Mouse (Mus musculus): ENCODE results near the gene Mcat. TPM values are rescaled to one million over a fixed set of nuclear protein-coding genes. Genes with fewer than 3 reads are reported as not detected.

Gene Mcat
- polyA plus RNA-seq, 1 experiment from 2014 or later: 24.9 TPM

DNA sequence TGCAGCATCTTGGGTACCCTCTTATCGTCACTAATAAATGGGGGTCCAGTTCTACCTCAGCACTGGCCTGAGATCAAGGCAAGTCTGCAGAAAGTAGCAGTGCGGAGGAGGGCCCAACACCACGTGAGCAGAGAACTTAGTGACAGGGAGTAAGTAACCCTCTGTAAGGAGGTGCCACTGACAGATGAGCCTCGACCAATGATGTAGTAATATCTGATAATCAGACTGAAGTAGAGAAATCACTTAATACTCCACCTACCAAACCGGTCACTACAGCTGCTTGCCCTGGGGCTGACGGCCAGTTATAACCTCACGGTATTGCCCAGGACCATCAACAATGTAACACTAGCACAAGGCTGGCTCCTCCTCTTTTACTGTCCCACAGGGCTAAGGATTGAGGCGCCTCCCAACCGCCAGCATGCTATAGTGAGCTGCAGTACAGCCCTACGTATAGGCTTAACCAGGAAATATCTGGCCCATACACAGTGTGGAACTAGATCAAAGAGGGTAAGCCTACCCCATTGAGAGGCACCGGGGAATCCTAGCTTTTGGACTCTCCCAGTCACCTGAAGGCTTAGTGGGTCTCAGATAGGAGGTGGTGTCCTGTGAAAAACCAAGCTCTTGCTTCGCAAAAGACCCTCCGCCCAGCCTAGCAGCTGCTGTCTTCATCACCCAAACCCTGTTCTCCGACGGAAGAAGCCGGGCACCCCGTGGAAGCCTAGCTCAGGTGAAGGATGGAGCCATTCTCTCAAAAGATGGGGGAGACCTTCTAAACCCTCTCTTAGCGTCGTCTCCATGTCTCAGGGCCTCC lies 30.3 kb upstream of the Mcat start:
- H3K27ac ChIP-seq (replicated peaks): peak overlapping the region; percentile 78
- ATAC-seq (ENCODE audit: low FRiP score, low TSS enrichment) (peak; percentile 76), DNase-seq (ENCODE audit: low spot score) (peak; percentile 63)
- H3K9ac ChIP-seq (ENCODE audit: low read length): peak overlapping the region; percentile 72
- peaks cover 6% of the 10 kb centered on the region; the same call in 1 of the 2 replicates for H3K4me1 ChIP-seq (replicated peaks; ENCODE audit: control insufficient read depth, insufficient read depth)
- H3K4me2 ChIP-seq (replicated peaks; ENCODE audit: low read depth): peak overlapping the region; percentile 84
- 8% methylated on average over 19 of the region's 19 CpGs for WGBS
- H3K4me3 ChIP-seq (ENCODE audit: low read depth, low read length): peak overlapping the region; percentile 58
- H3K9me3 ChIP-seq (ENCODE audit: control insufficient read depth, low read length): no peaks in the 10 kb centered on the region
- TF ChIP-seq EP300 (optimal IDR thresholded peaks at IDR 0.05) (no peak), CTCF (IDR thresholded peaks at IDR 0.05; ENCODE audit: low read depth) (no peak)
- no peaks in the 10 kb centered on the region for H3K27me3 ChIP-seq (ENCODE audit: control insufficient read depth, insufficient read depth, low read length)
- H3K36me3 ChIP-seq (ENCODE audit: control insufficient read depth, insufficient read depth, low read length): no peaks in the 10 kb centered on the region

DNA sequence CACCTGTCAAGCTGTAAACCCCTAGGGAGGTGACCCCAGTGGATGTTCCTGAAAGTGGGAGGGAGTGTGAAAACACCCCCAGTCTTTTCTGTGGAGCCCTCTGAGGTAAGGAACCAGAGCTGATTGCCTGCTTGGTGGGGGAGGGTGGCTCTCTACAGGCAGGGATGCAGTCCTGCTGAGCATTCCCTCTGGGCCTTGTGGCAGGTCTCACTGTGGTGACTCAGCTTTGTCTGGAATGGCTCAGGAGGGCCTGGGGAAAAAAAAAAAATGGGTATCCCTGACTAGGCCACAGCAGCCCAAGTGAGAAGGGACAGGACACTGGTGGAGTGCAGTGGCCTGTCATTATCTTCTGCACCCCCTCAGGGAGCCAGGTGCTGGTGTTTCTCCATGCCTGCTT lies 29.6 kb upstream of the Mcat start:
- Histone ChIP-seq H3K9ac (ENCODE audit: low read length) (peak overlapping the region; percentile 43; the same call in 1 of the 2 replicates), H3K4me2 (replicated peaks; ENCODE audit: low read depth) (peak overlapping the region; percentile 84), H3K27ac (replicated peaks) (peak overlapping the region; percentile 78), H3K36me3 (ENCODE audit: control insufficient read depth, insufficient read depth, low read length) (no peaks in the 10 kb centered on the region), H3K27me3 (ENCODE audit: control insufficient read depth, insufficient read depth, low read length) (no peaks in the 10 kb centered on the region), H3K9me3 (ENCODE audit: control insufficient read depth, low read length) (no peaks in the 10 kb centered on the region), H3K4me1 (replicated peaks; ENCODE audit: control insufficient read depth, insufficient read depth) (peaks cover 6% of the 10 kb centered on the region; the same call in 1 of the 2 replicates), H3K4me3 (ENCODE audit: low read depth, low read length) (no peak overlapping the region)
- ATAC-seq (ENCODE audit: low FRiP score, low TSS enrichment): peak; percentile 44; the same call in 1 of the 2 replicates
- peak; percentile 55 for DNase-seq (ENCODE audit: low spot score)
- TF ChIP-seq EP300 (optimal IDR thresholded peaks at IDR 0.05): no peak
- TF ChIP-seq CTCF (IDR thresholded peaks at IDR 0.05; ENCODE audit: low read depth): no peak

GRCm38 (mm10) chr15:83592260-83593188 lies 28.9 kb upstream of the Mcat start:
- Histone ChIP-seq H3K27ac (replicated peaks) (peak overlapping the region; percentile 78), H3K9ac (ENCODE audit: low read length) (peak overlapping the region; percentile 43; the same call in 1 of the 2 replicates), H3K4me2 (replicated peaks; ENCODE audit: low read depth) (peak overlapping the region; percentile 84), H3K36me3 (ENCODE audit: control insufficient read depth, insufficient read depth, low read length) (no peaks in the 10 kb centered on the region), H3K4me1 (replicated peaks; ENCODE audit: control insufficient read depth, insufficient read depth) (peaks cover 6% of the 10 kb centered on the region; the same call in 1 of the 2 replicates), H3K9me3 (ENCODE audit: control insufficient read depth, low read length) (no peaks in the 10 kb centered on the region), H3K27me3 (ENCODE audit: control insufficient read depth, insufficient read depth, low read length) (no peaks in the 10 kb centered on the region), H3K4me3 (ENCODE audit: low read depth, low read length) (no peak overlapping the region)
- 66% methylated on average over 8 of the region's 8 CpGs for WGBS
- DNase-seq (ENCODE audit: low spot score): peak; percentile 53
- no peak for TF ChIP-seq EP300 (optimal IDR thresholded peaks at IDR 0.05)
- no peak for TF ChIP-seq CTCF (IDR thresholded peaks at IDR 0.05; ENCODE audit: low read depth)
- ATAC-seq (ENCODE audit: low FRiP score, low TSS enrichment): peak; percentile 53

DNA sequence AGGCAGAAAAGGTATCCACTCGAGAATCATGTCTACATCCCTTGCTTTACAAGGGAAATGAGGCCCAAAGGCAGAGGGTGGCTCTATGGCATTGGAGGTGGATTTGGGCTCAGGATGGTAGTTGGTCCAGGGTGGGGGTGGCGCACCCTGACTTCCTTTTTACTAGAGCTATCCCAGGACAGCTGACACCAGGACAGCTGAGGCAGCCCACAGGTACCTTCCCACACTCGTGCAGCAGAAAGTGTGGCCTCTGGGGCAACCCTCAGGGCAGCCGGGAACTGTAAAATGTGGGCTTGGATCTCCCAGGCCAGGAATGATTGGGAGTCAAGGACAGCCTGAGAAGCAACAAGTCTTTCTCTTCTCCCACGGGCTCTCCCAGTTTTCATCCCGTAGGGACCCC lies 28.2 kb upstream of the Mcat start:
- TF ChIP-seq CTCF (IDR thresholded peaks at IDR 0.05; ENCODE audit: low read depth): no peak
- no peak for TF ChIP-seq EP300 (optimal IDR thresholded peaks at IDR 0.05)
- Histone ChIP-seq H3K27me3 (ENCODE audit: control insufficient read depth, insufficient read depth, low read length) (no peaks in the 10 kb centered on the region), H3K27ac (replicated peaks) (no peak overlapping the region), H3K4me3 (ENCODE audit: low read depth, low read length) (no peak overlapping the region), H3K36me3 (ENCODE audit: control insufficient read depth, insufficient read depth, low read length) (peaks cover 7% of the 10 kb centered on the region; the same call in 1 of the 2 replicates), H3K4me1 (replicated peaks; ENCODE audit: control insufficient read depth, insufficient read depth) (peaks cover 6% of the 10 kb centered on the region; the same call in 1 of the 2 replicates), H3K4me2 (replicated peaks; ENCODE audit: low read depth) (no peak overlapping the region), H3K9me3 (ENCODE audit: control insufficient read depth, low read length) (no peaks in the 10 kb centered on the region), H3K9ac (ENCODE audit: low read length) (no peak overlapping the region)
- 75% methylated on average over 6 of the region's 6 CpGs for WGBS
- no peak for DNase-seq (ENCODE audit: low spot score)
- no peak for ATAC-seq (ENCODE audit: low FRiP score, low TSS enrichment)

GRCm38 (mm10) chr15:83590841-83591240 lies 27.3 kb upstream of the Mcat start:
- Histone ChIP-seq H3K36me3 (ENCODE audit: control insufficient read depth, insufficient read depth, low read length) (peaks cover 16% of the 10 kb centered on the region; the same call in 1 of the 2 replicates), H3K27me3 (ENCODE audit: control insufficient read depth, insufficient read depth, low read length) (no peaks in the 10 kb centered on the region), H3K27ac (replicated peaks) (no peak overlapping the region), H3K9me3 (ENCODE audit: control insufficient read depth, low read length) (0 out of 2 replicates have a peak, but pooled peaks cover 4% of the 10 kb centered on the region), H3K4me2 (replicated peaks; ENCODE audit: low read depth) (no peak overlapping the region), H3K4me1 (replicated peaks; ENCODE audit: control insufficient read depth, insufficient read depth) (peaks cover 6% of the 10 kb centered on the region; the same call in 1 of the 2 replicates), H3K4me3 (ENCODE audit: low read depth, low read length) (no peak overlapping the region), H3K9ac (ENCODE audit: low read length) (no peak overlapping the region)
- ATAC-seq (ENCODE audit: low FRiP score, low TSS enrichment): no peak
- TF ChIP-seq EP300 (optimal IDR thresholded peaks at IDR 0.05): no peak
- no peak for DNase-seq (ENCODE audit: low spot score)
- WGBS: 87% methylated on average over 4 of the region's 4 CpGs

Data from stomach, postnatal 0 days (tissue).